Mouse (Mus musculus): ENCODE results near the gene Hfm1. TPM values are rescaled to one million over a fixed set of nuclear protein-coding genes. Genes with fewer than 3 reads are reported as not detected.

Hfm1 gene
- total RNA-seq (2023), result not detected in 2 replicates

DNA sequence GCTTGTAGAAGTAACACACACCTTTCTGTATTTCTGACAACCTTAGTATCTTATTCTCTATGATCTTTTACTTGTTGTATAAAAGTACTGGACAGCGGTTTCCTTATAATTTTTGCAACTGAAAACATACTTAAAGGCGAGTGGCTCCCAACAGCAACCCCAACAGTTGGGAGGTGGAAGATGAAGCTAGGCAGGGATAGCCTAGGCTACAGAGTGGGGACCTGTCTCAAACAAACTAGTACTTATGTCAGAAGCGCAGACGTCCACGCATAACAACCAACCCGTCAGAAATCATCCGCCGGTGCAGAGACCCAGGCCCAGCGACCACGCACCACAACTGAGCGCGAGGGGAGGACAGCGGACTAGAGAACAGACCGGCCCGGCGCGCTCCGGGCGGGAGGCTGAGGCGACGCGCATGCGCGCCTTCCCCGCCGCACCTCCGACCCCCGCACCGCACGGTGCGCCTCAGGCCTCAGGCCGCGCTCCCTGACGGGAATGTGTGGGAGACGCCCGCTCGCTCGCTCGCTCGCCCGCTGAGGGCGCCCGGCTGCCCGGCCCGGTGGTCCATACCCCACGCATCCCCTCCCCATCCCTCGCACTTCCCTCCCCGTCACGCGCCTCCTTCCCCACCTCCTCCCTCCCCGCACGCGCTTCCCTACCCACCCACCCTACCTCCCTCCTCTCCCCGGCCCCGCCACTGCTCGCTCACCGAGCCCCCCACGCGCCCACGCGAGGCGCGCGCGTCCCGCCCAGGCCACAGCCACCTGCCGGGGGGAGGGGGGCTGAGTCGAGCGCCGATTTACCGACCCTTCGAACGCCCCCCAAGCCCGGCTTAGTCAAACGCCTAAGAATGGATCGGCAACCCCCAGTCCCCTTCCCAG, at the start of gene Hfm1:
Gene Hfm1, minus strand, starts transcription at position 834 of the 881 bp plus-strand sequence.

GRCm38 (mm10) chr5:106963584-106964512, 37.7 kb upstream of the Hfm1 start, which contains the start of gene Cdc7:
Gene Cdc7, plus strand, starts transcription at chr5:106964322.

Other genes with a start within 250 kb of the Hfm1 start
- gene Zfp644, start 229.0 kb downstream of the Hfm1 start, total RNA-seq (2023), result 64.9 and 116 TPM in 2 replicates
- gene Cdc7, start 38.0 kb upstream of the Hfm1 start, total RNA-seq (2023), result 12.8 and 15.9 TPM in 2 replicates

Data from neutrophil, adult 65 days (primary cell).